Mouse (Mus musculus) left cerebral cortex, adult 9 months (tissue): ENCODE measurements around the gene Atp1b1.

ENCODE experiments used
- DNase-seq, 2 experiments: peaks; one replicate each; pipeline ENCODE4 v3.0.0; 2022; ENCODE audit warnings: low spot score in 2 of 2

The Atp1b1 gene

GRCm38 (mm10) chr1:164440708-164441407, 17.3 kb downstream of the Atp1b1 start:
- DNase-seq, result no peak

GRCm38 (mm10) chr1:164440230-164440629, 17.9 kb downstream of the Atp1b1 start:
- no peak for DNase-seq

GRCm38 (mm10) chr1:164436749-164437148, 21.4 kb downstream of the Atp1b1 start:
- no peak for DNase-seq

GRCm38 (mm10) chr1:164434049-164434448, 24.1 kb downstream of the Atp1b1 start:
- no peak for DNase-seq

GRCm38 (mm10) chr1:164432649-164433048, 25.5 kb downstream of the Atp1b1 start:
- no peak for DNase-seq

GRCm38 (mm10) chr1:164428644-164429043, 29.5 kb downstream of the Atp1b1 start:
- DNase-seq, result no peak

GRCm38 (mm10) chr1:164427777-164428176, 30.4 kb downstream of the Atp1b1 start:
- DNase-seq, result no peak

- no peak for DNase-seq
Measured at GRCm38 (mm10) chr1:164426227-164426626, 31.9 kb downstream of the Atp1b1 start.

- no peak for DNase-seq
Measured at GRCm38 (mm10) chr1:164420623-164421354, 37.4 kb downstream of the Atp1b1 start.

- no peak for DNase-seq
Measured at GRCm38 (mm10) chr1:164419401-164419800, 38.8 kb downstream of the Atp1b1 start.

GRCm38 (mm10) chr1:164418320-164418719, 39.8 kb downstream of the Atp1b1 start:
- no peak for DNase-seq

GRCm38 (mm10) chr1:164417604-164418003, 40.6 kb downstream of the Atp1b1 start:
- DNase-seq, result no peak

- no peak for DNase-seq
Measured at GRCm38 (mm10) chr1:164416692-164417394, 41.3 kb downstream of the Atp1b1 start.

- DNase-seq, result no peak
Measured at GRCm38 (mm10) chr1:164415347-164415751, 42.8 kb downstream of the Atp1b1 start.

- no peak for DNase-seq
Measured at GRCm38 (mm10) chr1:164413608-164414007, 44.5 kb downstream of the Atp1b1 start.

- no peak for DNase-seq
Measured at GRCm38 (mm10) chr1:164412906-164413305, 45.2 kb downstream of the Atp1b1 start.

GRCm38 (mm10) chr1:164411306-164411705, 46.8 kb downstream of the Atp1b1 start:
- DNase-seq, result no peak

- DNase-seq, result no peak
Measured at GRCm38 (mm10) chr1:164408655-164409054, 49.5 kb downstream of the Atp1b1 start.

- no peak for DNase-seq
Measured at GRCm38 (mm10) chr1:164406506-164406905, 51.6 kb downstream of the Atp1b1 start.

- no peak for DNase-seq
Measured at GRCm38 (mm10) chr1:164405385-164405802, 52.8 kb downstream of the Atp1b1 start.

- no peak for DNase-seq
Measured at GRCm38 (mm10) chr1:164399578-164399977, 58.6 kb downstream of the Atp1b1 start.

- no peak for DNase-seq
Measured at GRCm38 (mm10) chr1:164397672-164398071, 60.5 kb downstream of the Atp1b1 start.
